Mouse (Mus musculus): ENCODE measurements around the gene Slc35f2.

Slc35f2 gene

GRCm38 (mm10) chr9:53771344-53772021 is at the start of gene Slc35f2:
Gene Slc35f2, plus strand, starts transcription at chr9:53771538.
- peak; percentile 59 for DNase-seq (ENCODE audit: low spot score)

- DNase-seq (ENCODE audit: low spot score) = no peak
These were observed 30.4 kb upstream of the Slc35f2 start for GRCm38 (mm10) chr9:53740829-53741404.

GRCm38 (mm10) chr9:53750411-53750810 is 20.9 kb upstream of the Slc35f2 start:
- DNase-seq (ENCODE audit: low spot score) = no peak

- no peak for DNase-seq (ENCODE audit: low spot score)
These were observed 20.4 kb upstream of the Slc35f2 start for GRCm38 (mm10) chr9:53750899-53751298.

GRCm38 (mm10) chr9:53754801-53755200 is 16.5 kb upstream of the Slc35f2 start:
- DNase-seq (ENCODE audit: low spot score) = no peak

GRCm38 (mm10) chr9:53758142-53758541 is 13.2 kb upstream of the Slc35f2 start:
- no peak for DNase-seq (ENCODE audit: low spot score)

GRCm38 (mm10) chr9:53764697-53765096 is 6.6 kb upstream of the Slc35f2 start:
- DNase-seq (ENCODE audit: low spot score) = no peak

GRCm38 (mm10) chr9:53768486-53768885 is 2.9 kb upstream of the Slc35f2 start:
- DNase-seq (ENCODE audit: low spot score) = no peak

- no peak for DNase-seq (ENCODE audit: low spot score)
These were observed 481 bp upstream of the Slc35f2 start for GRCm38 (mm10) chr9:53770771-53771343.

GRCm38 (mm10) chr9:53772121-53772561 is 803 bp downstream of the Slc35f2 start:
- peak; percentile 30 for DNase-seq (ENCODE audit: low spot score)

GRCm38 (mm10) chr9:53775511-53775910 is 4.2 kb downstream of the Slc35f2 start:
- no peak for DNase-seq (ENCODE audit: low spot score)

GRCm38 (mm10) chr9:53786561-53787407 is 15.4 kb downstream of the Slc35f2 start:
- peak; percentile 12 for DNase-seq (ENCODE audit: low spot score)

GRCm38 (mm10) chr9:53793830-53794330 is 22.5 kb downstream of the Slc35f2 start:
- DNase-seq (ENCODE audit: low spot score) = no peak

GRCm38 (mm10) chr9:53794490-53794889 is 23.2 kb downstream of the Slc35f2 start:
- no peak for DNase-seq (ENCODE audit: low spot score)

GRCm38 (mm10) chr9:53795351-53795750 is 24.0 kb downstream of the Slc35f2 start:
- no peak for DNase-seq (ENCODE audit: low spot score)

GRCm38 (mm10) chr9:53796386-53796785 is 25.0 kb downstream of the Slc35f2 start:
- DNase-seq (ENCODE audit: low spot score) = no peak

GRCm38 (mm10) chr9:53797141-53797540 is 25.8 kb downstream of the Slc35f2 start:
- no peak for DNase-seq (ENCODE audit: low spot score)

GRCm38 (mm10) chr9:53802921-53803320 is 31.6 kb downstream of the Slc35f2 start:
- no peak for DNase-seq (ENCODE audit: low spot score)

GRCm38 (mm10) chr9:53806496-53807086 is 35.3 kb downstream of the Slc35f2 start:
- DNase-seq (ENCODE audit: low spot score) = no peak

GRCm38 (mm10) chr9:53813418-53813817 is 42.1 kb downstream of the Slc35f2 start:
- DNase-seq (ENCODE audit: low spot score) = no peak

GRCm38 (mm10) chr9:53818760-53819159 is 47.4 kb downstream of the Slc35f2 start:
- DNase-seq (ENCODE audit: low spot score) = peak; percentile 51

GRCm38 (mm10) chr9:53825318-53825717 is 54.0 kb downstream of the Slc35f2 start:
- DNase-seq (ENCODE audit: low spot score) = no peak
